Mouse (Mus musculus): ENCODE measurements around the gene Recql.

DNA sequence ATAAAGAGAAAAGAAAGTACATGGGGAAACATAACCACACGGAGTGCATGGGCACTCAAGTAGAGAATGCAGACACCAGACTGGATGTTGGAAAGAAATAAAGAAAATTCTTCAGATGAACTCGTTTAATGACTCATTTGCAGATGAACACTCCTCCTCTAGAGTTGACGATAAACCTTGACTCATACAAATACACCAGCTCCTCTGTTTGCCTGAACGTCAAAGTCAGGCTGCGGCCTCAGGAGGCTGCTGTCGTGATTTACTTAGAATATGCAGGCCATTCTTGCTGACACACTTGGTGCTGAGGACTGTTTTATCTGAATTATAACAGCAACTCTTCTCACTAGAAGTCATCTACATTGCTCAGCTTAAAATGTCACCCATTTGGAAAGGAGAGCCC lies 24.9 kb downstream of the Recql start:
- TF ChIP-seq POLR2A (IDR thresholded peaks at IDR 0.05; ENCODE audit: low read depth, low read length), result no peak
- TF ChIP-seq CTCF (IDR thresholded peaks at IDR 0.05; ENCODE audit: borderline replicate concordance, insufficient read depth, low read length), result no peak

Measured in embryonic fibroblast, embryonic 13.5 days (primary cell).